Mouse (Mus musculus) 416B (cell line): Measurements from ENCODE around the gene Ppp1r3e.

Experiments used
- DNase-seq: peaks from one replicate; pipeline ENCODE4 v3.0.0; 2011; ENCODE audit warnings: low read depth

Ppp1r3e gene

GRCm38 (mm10) chr14:54883154-54884021, 6.0 kb upstream of the Ppp1r3e start, which contains the start of the genes Bcl2l2 and Gm20521:
Gene Bcl2l2 (plus strand): TSS chr14:54883377.
Gene Gm20521 (plus strand): TSS chr14:54883441.
- peak; percentile 89 for DNase-seq

- peak; percentile 90 for DNase-seq
Measured at GRCm38 (mm10) chr14:54876539-54877047, 757 bp downstream of the Ppp1r3e start.

GRCm38 (mm10) chr14:54875844-54876538, 1.4 kb downstream of the Ppp1r3e start:
- peak; percentile 52 for DNase-seq

- DNase-seq: no peak
Measured at GRCm38 (mm10) chr14:54874165-54874564, 3.2 kb downstream of the Ppp1r3e start.

- DNase-seq: no peak
Measured at GRCm38 (mm10) chr14:54870861-54871260, 6.5 kb downstream of the Ppp1r3e start, which contains the start of gene Homez. Gene Homez (minus strand): TSS chr14:54870961.

DNA sequence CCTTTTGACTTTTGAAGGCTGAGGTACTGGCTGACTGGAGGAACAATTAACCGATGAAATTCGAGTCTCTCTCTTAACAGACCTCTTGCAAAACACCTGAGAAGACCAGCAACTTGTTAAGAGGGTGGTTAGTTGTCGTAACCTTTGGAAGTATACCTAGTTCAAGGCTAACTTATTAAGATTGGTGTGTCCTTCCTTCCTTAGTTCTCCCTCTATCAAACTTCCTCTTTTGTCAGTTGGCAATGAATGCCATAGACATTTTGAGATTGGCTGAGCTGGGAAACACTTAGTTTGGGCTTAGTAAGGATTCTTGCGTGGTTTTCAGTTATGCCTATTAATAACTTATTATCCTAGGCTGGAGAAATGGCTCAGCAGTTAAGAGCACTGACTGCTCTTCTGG, 9.3 kb downstream of the Ppp1r3e start:
- peak; percentile 54 for DNase-seq

GRCm38 (mm10) chr14:54866936-54867335, 10.4 kb downstream of the Ppp1r3e start:
- DNase-seq: peak; percentile 40

- no peak for DNase-seq
Measured at GRCm38 (mm10) chr14:54866268-54866667, 11.1 kb downstream of the Ppp1r3e start.

- DNase-seq: no peak
Measured at GRCm38 (mm10) chr14:54865626-54866025, 11.7 kb downstream of the Ppp1r3e start.

DNA sequence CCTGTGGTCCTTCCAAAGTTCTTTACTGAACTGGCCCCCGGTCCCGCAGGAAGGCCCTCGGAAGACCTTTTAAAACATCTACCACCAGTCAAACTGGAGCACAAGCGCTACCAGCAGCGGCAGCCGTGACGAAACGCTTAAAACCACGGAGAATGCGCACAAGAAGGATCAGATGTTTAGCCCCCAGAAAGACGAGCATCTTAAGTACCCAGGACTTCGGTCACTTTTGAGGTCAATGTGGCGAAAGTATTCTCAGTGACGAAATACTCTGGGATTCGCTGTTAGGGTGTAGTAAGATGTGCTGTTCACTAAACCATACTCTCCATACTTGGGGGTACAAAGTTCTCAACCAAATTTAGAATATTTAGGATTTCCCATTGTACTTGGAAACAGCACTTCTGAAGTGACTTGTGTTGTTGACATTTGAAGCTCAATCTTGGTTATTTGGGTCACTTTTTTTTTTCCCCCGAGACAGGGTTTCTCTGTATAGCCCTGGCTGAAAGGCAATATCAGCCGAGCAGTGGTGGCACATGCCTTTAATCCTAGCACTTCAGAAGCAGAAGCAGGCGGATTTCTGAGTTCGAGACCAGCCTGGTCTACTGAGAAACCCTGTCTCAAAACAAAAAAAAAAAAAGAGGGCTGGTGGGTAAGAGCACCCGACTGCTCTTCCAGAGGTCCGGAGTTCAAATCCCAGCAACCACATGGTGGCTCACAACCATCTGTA, 12.9 kb downstream of the Ppp1r3e start:
- DNase-seq: peak; percentile 88

DNA sequence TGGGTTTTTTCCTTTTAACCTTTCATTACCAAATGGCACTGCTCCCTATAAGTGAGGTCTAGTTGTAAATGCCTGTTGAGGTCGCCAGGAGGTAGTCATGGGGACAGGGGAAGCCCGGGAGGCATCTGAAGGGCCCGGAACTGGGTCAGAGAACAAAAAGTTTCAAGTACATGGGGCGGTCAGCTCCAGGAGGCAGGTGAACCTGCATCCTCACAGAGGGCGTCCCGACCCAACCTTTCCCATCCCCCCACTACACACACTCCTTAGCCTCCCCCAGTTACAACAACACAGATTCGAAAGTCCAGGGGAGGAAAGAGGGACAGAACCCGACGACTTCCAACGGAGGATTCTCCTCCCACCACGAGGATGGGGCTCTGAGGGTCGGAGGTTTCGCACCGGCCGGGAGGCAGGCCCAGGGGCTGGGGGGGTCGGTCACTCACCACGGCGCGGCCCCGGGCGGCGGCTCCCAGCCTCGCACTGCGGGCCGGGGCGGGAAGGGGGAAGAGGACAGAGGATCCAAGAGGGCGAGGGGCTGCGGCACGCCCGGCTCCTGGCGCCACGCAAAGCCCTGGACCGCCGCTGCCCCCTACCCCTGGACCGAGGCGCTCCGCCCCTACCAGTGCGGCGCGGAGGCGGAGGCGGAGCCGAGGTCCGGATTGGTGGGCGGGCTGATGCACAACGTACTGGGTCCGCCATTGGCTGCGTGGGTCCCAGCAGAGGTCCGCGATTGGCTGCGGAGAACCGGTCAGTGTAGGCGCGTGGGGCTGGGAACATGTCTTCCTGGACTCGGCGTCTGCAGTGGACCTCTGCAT, 13.6 kb downstream of the Ppp1r3e start:
- DNase-seq: peak; percentile 91

GRCm38 (mm10) chr14:54860511-54860910, 16.8 kb downstream of the Ppp1r3e start:
- DNase-seq: peak; percentile 66

GRCm38 (mm10) chr14:54857891-54858290, 19.5 kb downstream of the Ppp1r3e start:
- no peak for DNase-seq

DNA sequence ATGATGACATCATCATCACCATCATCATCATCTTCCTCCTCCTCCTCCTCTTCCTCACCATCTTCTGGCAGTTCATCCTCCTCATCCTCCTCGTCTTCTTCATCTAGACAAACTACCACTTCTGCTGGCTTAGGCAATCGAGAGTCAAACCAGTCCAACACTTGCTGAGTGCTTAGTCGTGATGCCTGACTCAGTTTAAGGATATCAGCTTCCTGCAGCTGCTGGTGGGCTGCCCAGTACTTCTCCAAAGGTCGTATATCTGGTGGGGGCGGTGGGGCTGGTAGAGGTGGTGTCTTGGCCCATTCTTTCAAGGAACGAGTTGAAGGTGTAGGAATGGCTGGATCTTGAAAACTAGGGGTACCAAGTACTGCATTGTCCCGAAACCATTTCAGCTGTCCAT, 20.6 kb downstream of the Ppp1r3e start:
- DNase-seq: peak; percentile 25

- no peak for DNase-seq
Measured at GRCm38 (mm10) chr14:54855726-54856125, 21.6 kb downstream of the Ppp1r3e start.

GRCm38 (mm10) chr14:54843461-54843860, 33.9 kb downstream of the Ppp1r3e start:
- DNase-seq: peak; percentile 77

DNA sequence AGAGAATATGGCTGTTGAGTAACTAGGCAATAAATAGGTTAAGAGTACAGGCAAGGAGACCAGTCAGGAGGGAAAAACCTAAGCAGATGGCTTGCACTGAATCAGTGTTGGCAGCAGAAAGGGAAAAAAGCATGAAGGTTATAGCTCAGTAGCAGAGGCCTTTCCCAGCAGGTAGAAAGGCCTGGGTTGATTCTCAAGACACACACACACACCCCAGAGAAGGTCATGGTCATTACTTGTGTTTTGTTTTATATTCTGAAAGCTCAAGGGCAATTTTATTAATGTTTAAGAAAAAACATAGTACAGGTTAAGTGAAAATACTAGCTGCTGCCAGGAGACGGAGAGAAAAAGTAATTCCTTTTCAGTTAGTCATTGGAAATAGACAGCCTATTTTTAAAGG, 53.6 kb downstream of the Ppp1r3e start:
- no peak for DNase-seq
